ENCODE assay signal across 25 mouse cellular contexts in the genomic region with DNA sequence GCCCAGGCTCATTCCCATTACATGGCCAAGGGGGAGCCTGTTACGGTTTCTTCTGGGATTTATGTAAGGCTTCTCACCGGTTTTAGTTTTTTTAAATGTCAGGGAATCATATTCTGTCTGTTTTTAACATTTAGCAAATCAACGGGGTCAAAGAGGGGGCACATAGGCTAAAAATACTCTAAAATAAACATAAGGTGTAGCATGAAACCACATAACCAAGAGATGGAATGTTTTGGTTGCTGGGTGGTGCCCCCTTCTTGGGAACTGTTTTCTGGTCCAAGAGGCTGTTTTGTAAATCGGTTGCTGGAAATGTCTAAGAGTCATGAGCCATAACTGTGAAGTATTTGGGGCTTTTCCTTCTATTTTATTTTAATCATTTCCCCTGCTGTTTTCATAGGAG. TPM values are rescaled to one million over a fixed set of nuclear protein-coding genes. Genes with fewer than 3 reads are reported as not detected.
DNase-seq lines count a peak whose midpoint lies in the region; ATAC-seq and TF ChIP-seq lines count a peak whose summit lies in the region.
"Had no signal": no experiment of that assay in that cellular context is flagged by ENCODE, and none has a peak within 500 bp of the region (broad histone marks: within the 10 kb centered on the region; RNA-seq: fewer than 3 reads in every experiment).

No protein-coding gene starts in this region.

- H3K4me3 ChIP-seq in limb, embryonic 12.5 days (replicated peaks) = no peak overlapping the region
- no peak overlapping the region for H3K4me3 ChIP-seq in limb, embryonic 10.5 days
- H3K4me3 ChIP-seq in stomach, embryonic 15.5 days (replicated peaks) = no peak overlapping the region
- H3K4me3 ChIP-seq in stomach, postnatal 0 days (ENCODE audit: low read depth, low read length) = no peak overlapping the region
- no peak overlapping the region for H3K4me3 ChIP-seq in limb, embryonic 13.5 days
- H3K4me3 ChIP-seq: embryonic facial prominence, embryonic 12.5 days; forebrain, embryonic 10.5 days; heart, embryonic 13.5 days; hindbrain, embryonic 13.5 days; midbrain, embryonic 10.5 days had no signal

- H3K9me3 ChIP-seq in limb, embryonic 12.5 days = no peaks in the 10 kb centered on the region
- H3K9me3 ChIP-seq in limb, embryonic 10.5 days (replicated peaks) = no peaks in the 10 kb centered on the region
- no peaks in the 10 kb centered on the region for H3K9me3 ChIP-seq in stomach, embryonic 15.5 days
- no peaks in the 10 kb centered on the region for H3K9me3 ChIP-seq in stomach, postnatal 0 days (ENCODE audit: control insufficient read depth, low read length)
- no peaks in the 10 kb centered on the region for H3K9me3 ChIP-seq in limb, embryonic 13.5 days
- H3K9me3 ChIP-seq: embryonic facial prominence, embryonic 12.5 days; forebrain, embryonic 10.5 days; heart, embryonic 13.5 days; hindbrain, embryonic 13.5 days; midbrain, embryonic 10.5 days had no signal

- DNase-seq in limb, embryonic 10.5 days (ENCODE audit: low spot score) = no peak
- DNase-seq in stomach, postnatal 0 days (ENCODE audit: low spot score) = no peak
- DNase-seq in right cerebral cortex, adult 18-20 months = no peak
- no peak for DNase-seq in spleen, adult 12 weeks (ENCODE audit: low spot score)
- DNase-seq: adrenal gland, postnatal 14 days; cerebellum, adult 9-11 months; gastrocnemius, postnatal 10 days; heart, adult 18-20 months; retina, postnatal 1 day; thymus, postnatal 36 days had no signal

- TF ChIP-seq EP300 in stomach, postnatal 0 days (optimal IDR thresholded peaks at IDR 0.05) = no peak

- peaks cover 40% of the 10 kb centered on the region for H3K4me1 ChIP-seq in limb, embryonic 12.5 days (replicated peaks)
- peaks cover 20% of the 10 kb centered on the region; the same call in 1 of the 2 replicates for H3K4me1 ChIP-seq in limb, embryonic 10.5 days
- no peaks in the 10 kb centered on the region for H3K4me1 ChIP-seq in stomach, embryonic 15.5 days
- H3K4me1 ChIP-seq in stomach, postnatal 0 days (replicated peaks; ENCODE audit: control insufficient read depth, insufficient read depth) = no peaks in the 10 kb centered on the region; the same call in 1 of the 2 replicates
- peaks cover 50% of the 10 kb centered on the region for H3K4me1 ChIP-seq in limb, embryonic 13.5 days

- peaks cover 83% of the 10 kb centered on the region for H3K36me3 ChIP-seq in limb, embryonic 12.5 days
- H3K36me3 ChIP-seq in limb, embryonic 10.5 days = peaks cover 93% of the 10 kb centered on the region
- peaks cover 31% of the 10 kb centered on the region for H3K36me3 ChIP-seq in stomach, embryonic 15.5 days
- peaks cover 21% of the 10 kb centered on the region for H3K36me3 ChIP-seq in stomach, postnatal 0 days (ENCODE audit: control insufficient read depth, insufficient read depth, low read length)
- H3K36me3 ChIP-seq in limb, embryonic 13.5 days = peaks cover 96% of the 10 kb centered on the region

- peak overlapping the region; percentile 57; the same call in 1 of the 2 replicates for H3K27ac ChIP-seq in limb, embryonic 12.5 days
- H3K27ac ChIP-seq in limb, embryonic 10.5 days = no peak overlapping the region
- H3K27ac ChIP-seq in stomach, embryonic 15.5 days = 0 out of 2 replicates have a peak overlapping the region, but pooled peaks have one; percentile 4
- no peak overlapping the region for H3K27ac ChIP-seq in stomach, postnatal 0 days (replicated peaks)
- peak overlapping the region; percentile 45 for H3K27ac ChIP-seq in limb, embryonic 13.5 days
- H3K27ac ChIP-seq: embryonic facial prominence, embryonic 12.5 days; forebrain, embryonic 10.5 days; heart, embryonic 13.5 days; hindbrain, embryonic 13.5 days; macrophage; midbrain, embryonic 10.5 days had no signal

- 77% methylated on average over 4 of the region's 4 CpGs for WGBS in limb, embryonic 12.5 days
- 92% methylated on average over 4 of the region's 4 CpGs for WGBS in limb, embryonic 10.5 days
- 46% methylated on average over 4 of the region's 4 CpGs for WGBS in stomach, embryonic 15.5 days
- WGBS in stomach, postnatal 0 days = 35% methylated on average over 4 of the region's 4 CpGs
- WGBS in limb, embryonic 13.5 days = 63% methylated on average over 4 of the region's 4 CpGs

- no peak for ATAC-seq in limb, embryonic 12.5 days (ENCODE audit: insufficient number of reproducible peaks, insufficient read depth, low FRiP score, low TSS enrichment, low read depth)
- ATAC-seq in stomach, embryonic 15.5 days (ENCODE audit: insufficient read depth, low FRiP score, low read depth) = no peak
- ATAC-seq in stomach, postnatal 0 days (ENCODE audit: low FRiP score, low TSS enrichment) = no peak
- no peak for ATAC-seq in limb, embryonic 13.5 days (ENCODE audit: low FRiP score, low read depth)
- ATAC-seq: inflammation-experienced regulatory T-cells, adult 6 months had no signal

- H3K9ac ChIP-seq in limb, embryonic 12.5 days (replicated peaks) = no peak overlapping the region
- no peak overlapping the region for H3K9ac ChIP-seq in stomach, embryonic 15.5 days
- no peak overlapping the region for H3K9ac ChIP-seq in stomach, postnatal 0 days (ENCODE audit: low read length)
- no peak overlapping the region for H3K9ac ChIP-seq in limb, embryonic 13.5 days
- H3K9ac ChIP-seq: embryonic facial prominence, embryonic 12.5 days; heart, embryonic 13.5 days; hindbrain, embryonic 13.5 days had no signal

- no peak overlapping the region for H3K4me2 ChIP-seq in limb, embryonic 12.5 days
- H3K4me2 ChIP-seq in stomach, embryonic 15.5 days = no peak overlapping the region
- H3K4me2 ChIP-seq in stomach, postnatal 0 days (replicated peaks; ENCODE audit: low read depth) = no peak overlapping the region
- H3K4me2 ChIP-seq in limb, embryonic 13.5 days (replicated peaks) = no peak overlapping the region
- H3K4me2 ChIP-seq: embryonic facial prominence, embryonic 12.5 days; heart, embryonic 13.5 days; hindbrain, embryonic 13.5 days had no signal

- no peak for TF ChIP-seq CTCF in stomach, postnatal 0 days (IDR thresholded peaks at IDR 0.05; ENCODE audit: low read depth)

- no peaks in the 10 kb centered on the region for H3K27me3 ChIP-seq in limb, embryonic 12.5 days
- H3K27me3 ChIP-seq in limb, embryonic 10.5 days (ENCODE audit: low read depth, poor library complexity, severe bottlenecking) = no peaks in the 10 kb centered on the region
- no peaks in the 10 kb centered on the region for H3K27me3 ChIP-seq in stomach, embryonic 15.5 days (replicated peaks)
- H3K27me3 ChIP-seq in stomach, postnatal 0 days (ENCODE audit: control insufficient read depth, insufficient read depth, low read length) = no peaks in the 10 kb centered on the region
- H3K27me3 ChIP-seq in limb, embryonic 13.5 days = no peaks in the 10 kb centered on the region
- H3K27me3 ChIP-seq: embryonic facial prominence, embryonic 12.5 days; heart, embryonic 13.5 days; hindbrain, embryonic 13.5 days had no signal

RNA-seq across cellular contexts. Expression of a gene that starts 52.0 kb away (rescaled TPM):
- polyA plus RNA-seq in limb, embryonic 12.5 days (2016; fragmentation: Nextera tagmentation; extraction: Ambion mirVana) = not detected in 2 replicates
- polyA plus RNA-seq in limb, embryonic 10.5 days (2016; fragmentation: Nextera tagmentation; extraction: Ambion mirVana) = not detected in 2 replicates
- polyA plus RNA-seq in stomach, embryonic 15.5 days (2015; fragmentation: Nextera tagmentation; extraction: Ambion mirVana) = not detected in 2 replicates
- polyA plus RNA-seq in stomach, postnatal 0 days (2015; fragmentation: Nextera tagmentation; extraction: Ambion mirVana) = not detected in 2 replicates
- polyA plus RNA-seq in limb, embryonic 13.5 days (2015; fragmentation: Nextera tagmentation; extraction: Ambion mirVana) = not detected in 2 replicates
- polyA plus RNA-seq: brain, embryonic 14.5 days; cortical plate, adult 2 months; embryonic facial prominence, embryonic 12.5 days; forebrain, embryonic 10.5 days; frontal cortex, adult 2 months; heart, embryonic 13.5 days; inflammation-experienced regulatory T-cells, adult 6 months; kidney, embryonic 14.5 days; macrophage; midbrain, embryonic 10.5 days; neural tube, embryonic 11.5 days had no signal

Comparison
In these comparisons a context has a peak if more than half of its experiments do, and no peak if none do; other contexts are left out.
1. H3K27ac ChIP-seq: peak in limb, embryonic 12.5 days (single experiment), stomach, embryonic 15.5 days (single experiment) and limb, embryonic 13.5 days (single experiment); none in limb, embryonic 10.5 days (single experiment) and stomach, postnatal 0 days (single experiment).